Mouse (Mus musculus) liver, embryonic 12.5 days (tissue): ENCODE measurements around the gene Blvrb. TPM values are rescaled to one million over a fixed set of nuclear protein-coding genes. Genes with fewer than 3 reads are reported as not detected.
A peak's percentile ranks its signal among the peaks of the same experiment; 100 is the strongest.

ENCODE experiments used
- ATAC-seq: fragments of 200-750 bp; cut with Nextera tagmentation; 2 replicates; pipeline ENCODE4 v1.8.0; 2017; ENCODE audit warnings: moderate number of reproducible peaks, mild to moderate bottlenecking, moderate library complexity
- H3K27ac ChIP-seq: fragments of 300-500 bp; sonication (generic); 2 replicates; pipeline ENCODE4 v1.5.1; 2016; ENCODE audit warnings: mild to moderate bottlenecking
- H3K27me3 ChIP-seq: fragments of 300-500 bp; sonication (generic); replicated peaks from 2 replicates; pipeline ENCODE4 v1.6.1; 2016; ENCODE audit warnings: mild to moderate bottlenecking, moderate library complexity
- H3K36me3 ChIP-seq: fragments of 300-500 bp; sonication (generic); 2 replicates; pipeline ENCODE4 v1.6.1; 2016; ENCODE audit warnings: mild to moderate bottlenecking, moderate library complexity
- H3K4me1 ChIP-seq: fragments of 300-500 bp; sonication (generic); 2 replicates; pipeline ENCODE4 v1.6.1; 2016
- H3K4me2 ChIP-seq: fragments of 300-500 bp; sonication (generic); 2 replicates; pipeline ENCODE4 v1.6.1; 2016; ENCODE audit warnings: mild to moderate bottlenecking, moderate library complexity
- H3K4me3 ChIP-seq: fragments of 300-500 bp; sonication (generic); 2 replicates; pipeline ENCODE4 v1.5.1; 2016; ENCODE audit warnings: mild to moderate bottlenecking, moderate library complexity
- H3K9ac ChIP-seq: fragments of 300-500 bp; sonication (generic); 2 replicates; pipeline ENCODE4 v1.6.1; 2016; ENCODE audit warnings: mild to moderate bottlenecking, moderate library complexity
- H3K9me3 ChIP-seq: fragments of 300-500 bp; sonication (generic); replicated peaks from 2 replicates; pipeline ENCODE4 v1.6.1; 2016; ENCODE audit warnings: mild to moderate bottlenecking, moderate library complexity
- WGBS: fragments of 180-500 bp; shearing (Covaris S2); methylation state at CpG from one replicate; pipeline ENCODE4 v1.1.7; 2016; ENCODE audit not compliant: insufficient replicate concordance; 5-methylcytosine and 5-hydroxymethylcytosine counted together
- polyA plus RNA-seq: library from polyadenylated mRNA; unstranded; fragments of >200 nt; fragmentation: Nextera tagmentation; extraction: Ambion mirVana; gene quantifications from 2 replicates; pipeline ENCODE4 v1.2.1, GENCODE M21; 2016

Gene Blvrb
- polyA plus RNA-seq, 1 experiment from 2014 or later, result 895 TPM

DNA sequence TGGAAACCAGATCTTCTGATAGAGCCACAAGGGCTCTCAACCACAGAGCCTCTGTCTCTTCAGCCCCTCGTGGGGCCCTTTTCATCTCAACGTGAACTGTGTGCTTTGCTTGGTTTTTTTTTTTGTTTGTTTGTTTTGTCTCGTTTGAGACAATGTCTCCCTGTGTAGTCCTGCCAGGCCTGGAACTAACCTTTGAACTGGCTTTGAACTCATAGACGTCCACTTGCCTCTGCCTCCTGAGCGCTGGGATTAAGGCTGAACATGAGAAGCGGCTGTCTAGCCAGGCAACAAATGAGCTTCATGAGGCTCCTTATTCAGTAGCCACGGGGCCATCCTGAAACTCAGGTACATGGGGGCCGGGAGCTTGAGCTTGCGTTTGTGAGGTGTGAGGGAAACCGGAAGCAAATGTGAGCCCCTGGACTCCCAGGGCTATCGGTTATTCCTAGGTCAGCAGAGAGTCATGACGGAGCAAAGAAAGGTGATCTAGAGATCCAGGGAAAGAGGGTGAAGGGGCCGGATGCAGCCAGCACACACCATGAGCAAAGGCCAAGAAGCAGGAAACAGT is 4.5 kb downstream of the Blvrb start:
- peaks cover 85% of the 10 kb centered on the region for H3K4me1 ChIP-seq
- WGBS, result 67% methylated on average over 13 of the region's 13 CpGs
- H3K27me3 ChIP-seq, result peaks cover 1% of the 10 kb centered on the region
- H3K27ac ChIP-seq, result peak overlapping the region; percentile 84
- peaks cover 76% of the 10 kb centered on the region for H3K36me3 ChIP-seq
- no peak for ATAC-seq
- H3K4me3 ChIP-seq, result peak overlapping the region; percentile 82
- peak overlapping the region; percentile 74 for H3K4me2 ChIP-seq
- peak overlapping the region; percentile 95 for H3K9ac ChIP-seq
- no peaks in the 10 kb centered on the region for H3K9me3 ChIP-seq

GRCm38 (mm10) chr7:27454461-27455121 is 6.8 kb downstream of the Blvrb start:
- H3K4me2 ChIP-seq, result peak overlapping the region; percentile 74
- H3K9ac ChIP-seq, result peak overlapping the region; percentile 49
- H3K27ac ChIP-seq, result peak overlapping the region; percentile 84
- 28% methylated on average over 10 of the region's 10 CpGs for WGBS
- no peaks in the 10 kb centered on the region for H3K27me3 ChIP-seq
- peak overlapping the region; percentile 82 for H3K4me3 ChIP-seq
- ATAC-seq, result peak; percentile 46
- peaks cover 98% of the 10 kb centered on the region for H3K4me1 ChIP-seq
- no peaks in the 10 kb centered on the region for H3K9me3 ChIP-seq
- H3K36me3 ChIP-seq, result peaks cover 98% of the 10 kb centered on the region

DNA sequence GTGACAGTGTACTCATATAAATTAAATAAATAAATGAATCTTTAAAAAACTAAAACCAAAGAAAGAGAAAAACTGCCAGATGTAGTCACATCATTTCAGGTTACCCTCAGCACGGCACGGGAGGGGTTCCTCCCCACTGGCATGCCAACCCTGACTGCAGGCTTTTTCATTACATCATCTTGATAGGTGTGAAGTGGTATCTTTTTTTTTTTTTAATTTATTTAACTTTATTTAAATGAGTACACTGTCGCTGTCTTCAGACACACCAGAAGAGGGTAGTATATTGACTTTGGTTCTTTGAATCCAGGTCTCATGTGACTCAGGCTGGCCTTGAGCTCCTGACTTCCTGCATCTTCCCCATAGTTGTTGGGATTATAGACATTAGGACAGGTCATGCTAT is 7.5 kb downstream of the Blvrb start:
- Histone ChIP-seq H3K4me2 (peak overlapping the region; percentile 74), H3K27me3 (no peaks in the 10 kb centered on the region), H3K9ac (peak overlapping the region; percentile 45), H3K4me3 (peak overlapping the region; percentile 82; the same call in 1 of the 2 replicates), H3K4me1 (peaks cover 98% of the 10 kb centered on the region), H3K27ac (peak overlapping the region; percentile 84), H3K36me3 (peaks cover 98% of the 10 kb centered on the region), H3K9me3 (no peaks in the 10 kb centered on the region)
- 71% methylated on average over 3 of the region's 3 CpGs for WGBS
- ATAC-seq, result no peak

- H3K4me1 ChIP-seq, result peaks cover 70% of the 10 kb centered on the region
- no peaks in the 10 kb centered on the region for H3K27me3 ChIP-seq
- H3K4me2 ChIP-seq, result peak overlapping the region; percentile 36
- no peaks in the 10 kb centered on the region for H3K9me3 ChIP-seq
- H3K4me3 ChIP-seq, result no peak overlapping the region
- WGBS, result 70% methylated on average over 4 of the region's 4 CpGs
- H3K27ac ChIP-seq, result peak overlapping the region; percentile 78
- peak overlapping the region; percentile 37; the same call in 1 of the 2 replicates for H3K9ac ChIP-seq
- H3K36me3 ChIP-seq, result peaks cover 100% of the 10 kb centered on the region
- ATAC-seq, result peak; percentile 76
Observed at GRCm38 (mm10) chr7:27458614-27459013, 10.8 kb downstream of the Blvrb start.

GRCm38 (mm10) chr7:27459640-27460039 is 11.9 kb downstream of the Blvrb start:
- peak overlapping the region; percentile 78 for H3K27ac ChIP-seq
- no peak overlapping the region for H3K9ac ChIP-seq
- peaks cover 100% of the 10 kb centered on the region for H3K36me3 ChIP-seq
- H3K4me2 ChIP-seq, result no peak overlapping the region
- no peak overlapping the region for H3K4me3 ChIP-seq
- peaks cover 59% of the 10 kb centered on the region for H3K4me1 ChIP-seq
- 42% methylated on average over 5 of the region's 5 CpGs for WGBS
- H3K9me3 ChIP-seq, result no peaks in the 10 kb centered on the region
- no peaks in the 10 kb centered on the region for H3K27me3 ChIP-seq
- 0 out of 2 replicates have a peak, but pooled peaks have one; percentile 24 for ATAC-seq

DNA sequence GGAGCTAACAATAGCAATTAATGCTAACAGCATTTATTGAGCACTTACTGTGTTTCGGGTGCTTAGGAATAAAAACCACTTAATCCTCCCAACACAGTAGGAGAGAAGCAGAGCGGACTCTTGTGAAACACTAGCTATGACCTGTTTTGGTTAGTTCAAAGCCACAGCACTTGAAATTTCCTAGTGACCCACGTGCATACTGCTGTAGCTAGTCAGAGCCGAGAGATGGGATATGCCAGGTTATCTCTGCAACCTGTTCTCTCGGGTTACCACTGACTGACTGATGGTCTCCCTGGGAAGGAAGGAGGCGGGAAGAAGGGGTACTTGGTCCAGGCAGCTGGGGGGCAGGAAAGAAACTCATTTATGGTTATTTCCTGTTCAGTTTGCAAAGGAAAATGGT is 12.7 kb downstream of the Blvrb start:
- Histone ChIP-seq H3K27ac (0 out of 2 replicates have a peak overlapping the region, but pooled peaks have one; percentile 14), H3K4me3 (no peak overlapping the region), H3K9me3 (no peaks in the 10 kb centered on the region), H3K4me1 (peaks cover 51% of the 10 kb centered on the region), H3K27me3 (no peaks in the 10 kb centered on the region), H3K4me2 (0 out of 2 replicates have a peak overlapping the region, but pooled peaks have one; percentile 1), H3K9ac (no peak overlapping the region), H3K36me3 (peaks cover 100% of the 10 kb centered on the region)
- WGBS, result 67% methylated on average over 6 of the region's 6 CpGs
- ATAC-seq, result no peak

GRCm38 (mm10) chr7:27467648-27468047 is 19.9 kb downstream of the Blvrb start:
- H3K9ac ChIP-seq, result no peak overlapping the region
- H3K27ac ChIP-seq, result peak overlapping the region; percentile 27; the same call in 1 of the 2 replicates
- peaks cover 53% of the 10 kb centered on the region for H3K36me3 ChIP-seq
- no peak for ATAC-seq
- no peaks in the 10 kb centered on the region for H3K9me3 ChIP-seq
- no peak overlapping the region for H3K4me3 ChIP-seq
- no peaks in the 10 kb centered on the region for H3K27me3 ChIP-seq
- WGBS, result 76% methylated on average over 4 of the region's 4 CpGs
- peaks cover 21% of the 10 kb centered on the region for H3K4me1 ChIP-seq
- no peak overlapping the region for H3K4me2 ChIP-seq

- H3K9ac ChIP-seq, result no peak overlapping the region
- H3K4me3 ChIP-seq, result no peak overlapping the region
- no peak for ATAC-seq
- no peaks in the 10 kb centered on the region for H3K9me3 ChIP-seq
- peaks cover 38% of the 10 kb centered on the region for H3K4me1 ChIP-seq
- H3K27me3 ChIP-seq, result no peaks in the 10 kb centered on the region
- 86% methylated on average over 11 of the region's 11 CpGs for WGBS
- peak overlapping the region; percentile 88 for H3K27ac ChIP-seq
- H3K4me2 ChIP-seq, result peak overlapping the region; percentile 76
- peaks cover 24% of the 10 kb centered on the region for H3K36me3 ChIP-seq
Observed at GRCm38 (mm10) chr7:27471390-27472120, 23.8 kb downstream of the Blvrb start.

DNA sequence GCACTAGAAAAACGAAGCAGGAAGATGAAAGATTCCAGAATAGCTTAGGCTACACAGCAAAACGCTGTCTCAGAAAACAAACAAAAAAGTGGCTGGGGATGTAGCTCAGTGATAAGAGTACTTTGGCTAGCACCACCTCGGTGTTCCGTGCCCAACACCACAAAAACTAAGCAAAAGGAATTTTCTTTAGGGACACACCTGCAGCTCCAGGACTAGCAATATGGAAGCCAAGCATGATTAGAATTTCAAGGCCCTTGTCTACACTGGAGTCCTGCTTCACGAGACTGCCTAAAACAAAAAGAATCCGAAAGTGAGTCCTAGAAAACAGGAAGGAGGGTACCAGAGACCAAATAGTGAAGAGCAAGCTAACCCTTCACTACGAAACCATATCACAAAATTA is 24.8 kb downstream of the Blvrb start:
- no peak for ATAC-seq
- H3K9ac ChIP-seq, result peak overlapping the region; percentile 92
- WGBS, result 8% methylated on average over 7 of the region's 7 CpGs

GRCm38 (mm10) chr7:27473156-27473834 is 25.5 kb downstream of the Blvrb start, which contains the start of gene Sertad3:
Sertad3 (plus strand) TSS chr7:27473768.
- peak; percentile 87 for ATAC-seq
- Histone ChIP-seq H3K27ac (peak within 1 kb of the TSS; percentile 95), H3K4me2 (peak within 1 kb of the TSS; percentile 76), H3K36me3 (peaks cover 28% of the 10 kb centered on the region), H3K4me3 (peak within 1 kb of the TSS; percentile 86), H3K9me3 (no peaks in the 10 kb centered on the region), H3K27me3 (no peaks in the 10 kb centered on the region), H3K4me1 (peaks cover 49% of the 10 kb centered on the region), H3K9ac (peak within 1 kb of the TSS; percentile 92)
- WGBS, result under 1% methylated on average over 36 of the region's 36 CpGs

More for the DNA sequence above, 24.8 kb downstream of the Blvrb start:
- peaks cover 44% of the 10 kb centered on the region for H3K4me1 ChIP-seq
- peak overlapping the region; percentile 86 for H3K4me3 ChIP-seq
- no peaks in the 10 kb centered on the region for H3K9me3 ChIP-seq
- peak overlapping the region; percentile 76 for H3K4me2 ChIP-seq
- H3K36me3 ChIP-seq, result peaks cover 24% of the 10 kb centered on the region
- peak overlapping the region; percentile 88 for H3K27ac ChIP-seq
- no peaks in the 10 kb centered on the region for H3K27me3 ChIP-seq

GRCm38 (mm10) chr7:27473835-27474489 is 26.2 kb downstream of the Blvrb start:
- Histone ChIP-seq H3K27me3 (no peaks in the 10 kb centered on the region), H3K4me3 (peak overlapping the region; percentile 86), H3K9me3 (no peaks in the 10 kb centered on the region), H3K4me2 (peak overlapping the region; percentile 76), H3K9ac (peak overlapping the region; percentile 92), H3K27ac (peak overlapping the region; percentile 95), H3K4me1 (peaks cover 55% of the 10 kb centered on the region), H3K36me3 (peaks cover 30% of the 10 kb centered on the region)
- under 1% methylated on average over 34 of the region's 34 CpGs for WGBS
- ATAC-seq, result no peak
